Comparison of ENCODE assay signal across 8 mouse cellular contexts in genomic region chr10:76798751-76799585, GRCm38 (mm10).
DNase-seq lines count a peak whose midpoint lies in the region; ATAC-seq lines count a peak whose summit lies in the region.

No protein-coding gene starts in this region.

- DNase-seq in cerebellum, adult 9-10 months, result peak; percentile 62
- DNase-seq in cerebellum, adult 9-11 months, result no peak
- peak; percentile 11 to 14 for DNase-seq in B cell, adult 2 months
- DNase-seq in naive thymus-derived CD4-positive, alpha-beta T cell, adult 2 months (ENCODE audit: low read depth), result peak; percentile 70
- DNase-seq in layer of hippocampus, postnatal 14 days (ENCODE audit: low spot score in 2 of 2), result no peak
- DNase-seq in adrenal gland, postnatal 14 days, result no peak

- peak; percentile 80 for ATAC-seq in granulocyte monocyte progenitor cell, adult 5-6 weeks (replicated peaks; ENCODE audit: poor library complexity, severe bottlenecking)
- ATAC-seq in erythroblast, adult 5-6 weeks (replicated peaks; ENCODE audit: low FRiP score, poor library complexity, severe bottlenecking), result no peak

Comparison
In these comparisons a context has a peak if more than half of its experiments do, and no peak if none do; other contexts are left out.
1. DNase-seq: peak in cerebellum, adult 9-10 months (single experiment), B cell, adult 2 months (2 of 2) and naive thymus-derived CD4-positive, alpha-beta T cell, adult 2 months (single experiment); none in cerebellum, adult 9-11 months (single experiment), layer of hippocampus, postnatal 14 days (0 of 2) and adrenal gland, postnatal 14 days (single experiment).